Mouse (Mus musculus): ENCODE measurements around the gene Hspb1. TPM values are rescaled to one million over a fixed set of nuclear protein-coding genes. Genes with fewer than 3 reads are reported as not detected.
A peak's percentile ranks its signal among the peaks of the same experiment; 100 is the strongest.

Hspb1 gene
- polyA plus RNA-seq, 1 experiment from 2014 or later = 655 TPM

DNA sequence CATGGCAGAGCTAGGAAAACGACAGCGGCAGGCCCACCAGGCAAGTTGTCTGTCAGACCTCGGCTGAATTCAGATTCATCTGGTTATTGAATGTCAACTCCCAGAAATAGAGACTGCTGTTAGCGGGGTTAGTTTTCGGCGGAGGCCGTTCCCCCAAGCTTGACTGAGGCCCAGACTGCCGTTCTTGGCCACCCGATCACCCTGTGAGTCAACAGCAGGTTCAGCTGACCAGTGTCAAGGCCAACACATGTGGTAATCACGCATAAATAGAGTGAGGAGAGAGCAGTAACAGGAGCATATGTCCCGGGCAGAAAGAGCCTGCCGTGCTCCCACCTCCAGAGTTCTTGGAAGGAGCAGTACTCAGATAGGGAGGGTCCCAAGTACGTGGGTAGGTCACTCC lies 19.5 kb downstream of the Hspb1 start:
- Histone ChIP-seq H3K4me1 (peaks cover 47% of the 10 kb centered on the region), H3K27ac (no peak overlapping the region), H3K4me3 (no peak overlapping the region), H3K27me3 (ENCODE audit: insufficient read depth, poor library complexity, severe bottlenecking) (no peaks in the 10 kb centered on the region), H3K9me3 (no peaks in the 10 kb centered on the region), H3K36me3 (peaks cover 56% of the 10 kb centered on the region)
- DNase-seq (ENCODE audit: low spot score) = no peak
- 83% methylated on average over 13 of the region's 13 CpGs for WGBS

DNA sequence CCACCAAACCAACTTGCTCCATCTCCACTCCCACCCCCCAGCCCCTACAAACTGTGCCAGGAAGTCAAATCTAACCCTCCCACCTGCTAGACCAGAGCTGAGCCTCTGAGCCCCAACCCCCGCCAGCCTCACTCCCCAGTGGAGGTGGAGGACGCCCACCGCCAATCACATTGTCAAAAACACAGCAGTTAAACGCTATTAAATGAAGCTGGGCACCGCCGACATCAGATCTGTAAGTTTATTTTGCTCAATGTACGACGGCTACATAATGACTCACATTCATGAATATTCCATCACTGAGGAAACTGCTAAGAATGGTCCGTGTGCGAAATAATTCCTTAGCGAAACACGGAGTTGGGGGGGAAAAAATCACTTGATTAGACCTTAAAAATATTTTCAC lies 20.5 kb downstream of the Hspb1 start:
- no peak overlapping the region for H3K4me3 ChIP-seq
- peaks cover 50% of the 10 kb centered on the region for H3K4me1 ChIP-seq
- no peaks in the 10 kb centered on the region for H3K9me3 ChIP-seq
- 90% methylated on average over 12 of the region's 12 CpGs for WGBS
- no peak for DNase-seq (ENCODE audit: low spot score)
- no peaks in the 10 kb centered on the region for H3K27me3 ChIP-seq (ENCODE audit: insufficient read depth, poor library complexity, severe bottlenecking)
- H3K27ac ChIP-seq = no peak overlapping the region
- H3K36me3 ChIP-seq = peaks cover 64% of the 10 kb centered on the region

DNA sequence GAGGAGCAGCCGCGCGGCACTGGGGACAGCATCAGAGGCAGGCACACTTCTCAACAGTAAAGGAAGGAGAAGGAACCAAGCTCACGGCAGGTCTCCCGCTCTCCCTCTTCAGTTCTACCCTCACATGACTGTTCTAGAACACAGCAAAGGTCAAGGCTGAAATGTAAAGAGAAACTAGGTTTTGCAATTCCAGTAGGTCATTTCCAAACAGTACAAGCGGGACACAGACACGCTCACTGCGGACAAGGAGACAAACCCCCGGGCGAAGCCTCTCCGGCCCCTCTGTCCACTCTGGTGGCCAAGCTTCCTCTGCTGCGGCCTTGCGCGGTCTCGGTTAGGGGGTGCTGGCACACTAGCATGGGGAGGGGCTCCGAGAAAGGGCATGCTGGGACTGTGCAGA lies 21.3 kb downstream of the Hspb1 start:
- Histone ChIP-seq H3K4me3 (no peak overlapping the region), H3K36me3 (peaks cover 71% of the 10 kb centered on the region), H3K9me3 (no peaks in the 10 kb centered on the region), H3K4me1 (peaks cover 53% of the 10 kb centered on the region), H3K27me3 (ENCODE audit: insufficient read depth, poor library complexity, severe bottlenecking) (no peaks in the 10 kb centered on the region), H3K27ac (no peak overlapping the region)
- DNase-seq (ENCODE audit: low spot score) = no peak
- WGBS = 93% methylated on average over 16 of the region's 16 CpGs

DNA sequence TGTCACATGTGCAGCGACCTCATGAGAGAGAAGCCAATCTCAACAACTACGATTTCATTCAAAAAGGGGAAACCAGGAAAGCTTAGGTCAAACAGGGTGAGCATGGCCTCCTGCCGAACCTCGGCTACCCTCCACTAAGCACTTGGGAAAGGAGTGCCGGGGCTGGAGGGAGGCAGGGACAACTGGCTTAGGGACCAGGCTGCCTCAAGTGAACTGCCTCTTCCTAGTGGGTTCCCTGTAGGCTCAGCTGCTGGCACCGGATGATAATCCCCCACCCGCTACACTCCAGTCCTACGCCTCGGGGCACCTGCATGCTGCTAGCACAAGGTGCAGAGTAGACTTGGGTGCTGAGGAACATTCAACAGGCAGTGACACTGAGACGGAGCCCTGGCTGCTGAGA lies 21.9 kb downstream of the Hspb1 start:
- H3K9me3 ChIP-seq = no peaks in the 10 kb centered on the region
- WGBS = 89% methylated on average over 10 of the region's 10 CpGs
- no peak overlapping the region for H3K4me3 ChIP-seq
- no peak overlapping the region for H3K27ac ChIP-seq
- H3K4me1 ChIP-seq = peaks cover 53% of the 10 kb centered on the region
- no peaks in the 10 kb centered on the region for H3K27me3 ChIP-seq (ENCODE audit: insufficient read depth, poor library complexity, severe bottlenecking)
- DNase-seq (ENCODE audit: low spot score) = no peak
- peaks cover 73% of the 10 kb centered on the region for H3K36me3 ChIP-seq

DNA sequence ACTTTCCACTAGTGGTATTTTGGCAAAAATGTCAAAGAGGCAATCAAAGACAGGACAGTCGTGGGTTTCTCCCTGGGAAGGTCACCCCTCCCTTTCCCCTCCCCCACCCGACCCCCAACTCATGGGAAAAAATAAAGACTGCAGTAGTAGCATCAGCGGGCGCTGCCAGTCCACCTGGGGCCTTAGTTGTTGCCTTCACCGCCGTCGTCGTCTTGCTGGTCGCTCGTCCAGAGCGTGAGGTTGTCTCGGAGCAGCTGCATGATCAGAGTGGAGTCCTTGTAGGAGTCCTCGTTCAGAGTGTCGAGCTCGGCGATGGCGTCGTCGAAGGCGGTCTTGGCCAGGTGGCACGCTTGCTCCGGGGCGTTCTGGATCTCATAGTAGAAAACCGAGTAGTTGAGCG lies 23.1 kb downstream of the Hspb1 start:
- H3K27me3 ChIP-seq (ENCODE audit: insufficient read depth, poor library complexity, severe bottlenecking) = no peaks in the 10 kb centered on the region
- no peak overlapping the region for H3K4me3 ChIP-seq
- H3K9me3 ChIP-seq = no peaks in the 10 kb centered on the region
- H3K36me3 ChIP-seq = peaks cover 76% of the 10 kb centered on the region
- no peak for DNase-seq (ENCODE audit: low spot score)
- WGBS = 93% methylated on average over 25 of the region's 25 CpGs
- H3K27ac ChIP-seq = no peak overlapping the region
- H3K4me1 ChIP-seq = peaks cover 54% of the 10 kb centered on the region

DNA sequence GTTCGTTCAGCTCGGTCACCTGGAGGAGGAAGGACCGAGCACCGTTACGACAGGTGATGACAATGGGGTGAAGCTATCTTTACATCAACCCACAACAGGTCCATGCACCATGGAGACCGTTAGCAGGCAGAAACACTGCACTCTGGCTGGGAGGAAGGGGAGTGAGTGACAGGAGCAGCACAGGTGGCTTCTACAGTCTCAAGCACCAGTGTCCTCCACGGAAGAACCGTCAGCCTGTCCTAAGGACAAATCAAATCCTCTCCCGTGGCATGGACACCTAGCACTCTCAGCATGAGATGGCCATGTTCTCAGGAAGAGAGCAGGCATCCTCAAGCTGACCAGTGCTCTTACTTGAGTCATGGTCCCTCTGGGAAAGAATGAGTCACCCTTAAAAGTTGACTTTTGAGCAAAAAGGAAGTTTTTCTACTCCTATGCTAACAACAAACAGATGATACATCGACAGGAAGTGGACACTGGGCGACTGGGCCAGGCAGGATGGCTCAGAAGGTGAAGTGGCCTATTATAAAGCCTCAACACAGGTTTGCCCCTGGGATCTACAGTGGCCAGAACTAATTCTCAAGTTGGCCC lies 24.0 kb downstream of the Hspb1 start:
- peaks cover 81% of the 10 kb centered on the region for H3K36me3 ChIP-seq
- WGBS = 83% methylated on average over 11 of the region's 11 CpGs
- DNase-seq (ENCODE audit: low spot score) = no peak
- H3K9me3 ChIP-seq = no peaks in the 10 kb centered on the region
- H3K4me1 ChIP-seq = peaks cover 53% of the 10 kb centered on the region
- no peaks in the 10 kb centered on the region for H3K27me3 ChIP-seq (ENCODE audit: insufficient read depth, poor library complexity, severe bottlenecking)
- H3K27ac ChIP-seq = no peak overlapping the region
- no peak overlapping the region for H3K4me3 ChIP-seq

DNA sequence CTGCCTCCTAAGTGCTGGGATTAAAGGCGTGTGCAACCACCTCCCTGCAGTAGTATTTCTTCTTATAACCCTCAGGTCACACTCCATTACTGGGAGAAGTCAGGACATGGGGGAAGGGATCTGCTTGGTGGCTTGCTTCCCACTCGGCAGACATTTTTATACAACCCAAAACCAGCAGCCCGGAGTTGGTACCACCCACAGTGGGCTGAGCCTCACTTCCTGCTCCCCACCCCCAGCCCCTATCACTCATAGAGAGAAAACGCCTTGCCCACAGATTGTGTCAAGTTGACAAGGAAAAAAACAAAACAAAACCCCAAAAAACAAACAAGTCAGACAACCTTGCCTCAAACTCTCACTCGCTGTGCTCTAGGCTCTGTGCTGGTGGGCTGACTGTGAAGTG lies 25.5 kb downstream of the Hspb1 start:
- 68% methylated on average over 5 of the region's 5 CpGs for WGBS
- peaks cover 49% of the 10 kb centered on the region for H3K4me1 ChIP-seq

DNA sequence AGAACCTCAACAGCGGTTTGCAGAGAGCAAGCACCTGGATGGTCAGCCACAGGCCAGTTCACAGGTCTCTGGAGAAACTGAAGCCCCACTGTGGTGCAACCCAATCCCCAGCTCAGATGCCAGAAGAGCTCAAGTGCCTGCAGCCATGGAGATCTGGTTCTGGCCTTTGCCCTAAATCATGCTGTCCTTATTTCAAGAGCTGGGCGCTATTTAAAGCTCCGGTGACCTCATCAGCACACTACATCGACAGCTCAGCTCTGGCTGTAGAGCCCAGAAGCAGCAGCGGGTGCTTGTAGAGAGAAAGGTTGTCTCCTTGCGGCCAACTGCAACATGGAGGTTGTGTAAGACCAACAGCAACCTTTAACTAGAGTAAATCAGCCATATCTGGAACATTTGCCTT lies 26.4 kb downstream of the Hspb1 start:
- Histone ChIP-seq H3K9me3 (no peaks in the 10 kb centered on the region), H3K27me3 (ENCODE audit: insufficient read depth, poor library complexity, severe bottlenecking) (no peaks in the 10 kb centered on the region), H3K36me3 (peaks cover 88% of the 10 kb centered on the region), H3K4me1 (peaks cover 45% of the 10 kb centered on the region), H3K4me3 (peak overlapping the region; percentile 37), H3K27ac (peak overlapping the region; percentile 69)
- DNase-seq (ENCODE audit: low spot score) = peak; percentile 90
- 37% methylated on average over 6 of the region's 6 CpGs for WGBS

More for the DNA sequence above, 25.5 kb downstream of the Hspb1 start:
- Histone ChIP-seq H3K9me3 (no peaks in the 10 kb centered on the region), H3K4me3 (no peak overlapping the region), H3K27ac (peak overlapping the region; percentile 69; the same call in 1 of the 2 replicates), H3K36me3 (peaks cover 84% of the 10 kb centered on the region), H3K27me3 (ENCODE audit: insufficient read depth, poor library complexity, severe bottlenecking) (no peaks in the 10 kb centered on the region)
- no peak for DNase-seq (ENCODE audit: low spot score)

DNA sequence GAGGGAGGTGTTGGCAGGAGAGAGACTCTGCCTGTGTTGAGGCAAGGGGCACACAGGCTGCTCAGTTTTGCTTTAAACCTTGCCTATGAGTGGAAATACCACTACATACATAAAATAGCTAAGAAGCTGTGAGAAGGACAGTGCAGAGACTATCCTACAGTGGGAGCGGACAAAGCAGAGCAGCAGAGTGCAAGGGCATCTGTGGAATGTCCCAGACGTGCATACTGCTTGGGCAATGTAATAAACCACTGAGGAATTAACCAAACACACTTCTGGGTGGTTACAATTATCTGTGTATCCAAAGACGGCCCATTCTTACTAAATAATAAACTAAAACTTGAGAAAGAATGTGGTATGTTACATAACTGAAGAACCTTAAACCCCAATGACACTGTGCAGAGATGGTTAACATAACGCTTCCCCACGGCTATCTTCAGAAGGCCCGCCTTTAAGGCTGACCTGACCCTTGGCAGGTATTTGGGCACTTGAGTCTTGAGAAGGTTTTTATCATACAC lies 28.4 kb downstream of the Hspb1 start:
- H3K36me3 ChIP-seq = peaks cover 87% of the 10 kb centered on the region
- H3K27ac ChIP-seq = no peak overlapping the region

DNA sequence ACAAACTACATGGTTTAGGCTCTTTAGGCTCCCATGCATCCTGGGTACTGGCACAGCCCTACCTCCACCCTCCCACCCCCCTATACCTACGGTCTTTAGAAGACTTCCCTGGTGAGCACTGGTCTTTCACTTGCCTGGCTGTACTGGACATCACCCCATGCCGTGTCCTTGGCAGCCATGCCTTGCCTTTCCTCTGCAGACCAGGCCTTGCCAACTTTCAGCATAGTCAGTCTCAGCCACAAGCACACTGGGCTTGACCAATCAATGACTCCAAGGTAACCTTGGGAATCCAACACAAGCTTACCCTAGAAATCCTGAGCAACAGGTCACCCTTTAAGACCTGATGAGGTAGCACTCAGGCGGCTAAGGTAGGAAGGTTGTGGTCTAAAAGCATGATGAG lies 28.9 kb downstream of the Hspb1 start:
- Histone ChIP-seq H3K36me3 (peaks cover 87% of the 10 kb centered on the region), H3K27ac (no peak overlapping the region), H3K27me3 (ENCODE audit: insufficient read depth, poor library complexity, severe bottlenecking) (no peaks in the 10 kb centered on the region), H3K4me3 (no peak overlapping the region), H3K9me3 (no peaks in the 10 kb centered on the region), H3K4me1 (peaks cover 37% of the 10 kb centered on the region)
- WGBS = 88% methylated on average over 3 of the region's 3 CpGs
- no peak for DNase-seq (ENCODE audit: low spot score)

More for the DNA sequence above, 28.4 kb downstream of the Hspb1 start:
- 79% methylated on average over 6 of the region's 6 CpGs for whole genome bisulfite sequencing
- H3K27me3 ChIP-seq (ENCODE audit: insufficient read depth, poor library complexity, severe bottlenecking) = no peaks in the 10 kb centered on the region
- H3K4me3 ChIP-seq = no peak overlapping the region
- no peak for DNase-seq (ENCODE audit: low spot score)
- H3K9me3 ChIP-seq = no peaks in the 10 kb centered on the region
- peaks cover 37% of the 10 kb centered on the region for H3K4me1 ChIP-seq

DNA sequence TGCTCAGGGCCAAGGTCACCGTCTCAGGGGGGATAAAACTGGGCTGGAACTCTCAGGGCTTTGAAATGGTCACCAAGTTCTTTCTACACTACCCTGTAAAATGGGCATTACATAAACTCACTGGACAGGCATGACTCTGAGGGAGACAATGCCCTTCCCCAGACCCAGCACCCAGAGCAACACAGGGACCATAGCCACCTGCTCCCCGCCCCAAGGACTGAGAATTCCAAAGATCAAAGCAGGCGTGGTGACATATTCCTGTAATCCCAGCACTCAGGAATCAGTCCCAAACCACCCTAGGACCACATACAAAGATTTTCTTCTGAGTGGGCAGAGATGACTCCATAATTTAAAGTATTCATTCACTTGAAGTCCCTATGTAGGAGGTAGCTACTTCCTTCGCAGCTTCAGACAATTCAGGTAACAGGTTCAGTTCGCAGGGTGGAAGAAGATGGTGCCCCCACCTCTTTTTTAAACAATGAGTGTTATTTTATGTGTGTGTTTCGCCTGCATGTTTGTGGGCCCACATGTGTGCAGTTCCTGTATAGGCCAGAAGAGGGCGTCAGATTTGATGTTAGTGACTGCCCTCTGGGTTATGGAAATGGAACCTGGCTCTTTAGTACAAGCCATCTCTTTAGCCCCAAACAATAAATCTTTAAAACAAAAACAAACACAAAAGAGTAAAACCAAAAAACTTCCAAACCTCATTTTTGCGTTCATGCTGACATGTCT lies 29.8 kb downstream of the Hspb1 start:
- peaks cover 37% of the 10 kb centered on the region for H3K4me1 ChIP-seq
- H3K36me3 ChIP-seq = peaks cover 87% of the 10 kb centered on the region
- H3K4me3 ChIP-seq = no peak overlapping the region
- no peaks in the 10 kb centered on the region for H3K27me3 ChIP-seq (ENCODE audit: insufficient read depth, poor library complexity, severe bottlenecking)
- WGBS = 89% methylated on average over 8 of the region's 8 CpGs
- DNase-seq (ENCODE audit: low spot score) = no peak
- H3K27ac ChIP-seq = no peak overlapping the region
- H3K9me3 ChIP-seq = no peaks in the 10 kb centered on the region

DNA sequence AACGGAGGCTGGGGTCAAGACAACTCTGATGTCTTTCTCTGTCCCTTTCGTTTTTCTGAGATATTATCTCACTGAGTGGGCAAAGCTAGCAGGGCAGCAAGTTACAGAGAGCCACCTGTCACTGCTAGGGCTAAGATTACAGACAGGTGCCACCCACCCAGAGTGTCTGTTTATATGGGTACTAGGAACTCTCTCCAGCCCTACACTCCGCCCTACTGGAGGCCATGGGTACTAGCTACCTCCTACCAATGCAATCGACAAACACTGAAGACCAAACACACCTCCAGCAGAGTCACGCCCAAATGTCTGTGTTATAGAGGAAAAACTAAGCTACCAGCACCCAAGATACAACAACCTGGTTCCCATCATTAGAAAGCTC lies 30.3 kb downstream of the Hspb1 start:
- 93% methylated on average over 5 of the region's 5 CpGs for WGBS
- Histone ChIP-seq H3K4me3 (no peak overlapping the region), H3K27ac (no peak overlapping the region), H3K4me1 (peaks cover 33% of the 10 kb centered on the region), H3K36me3 (peaks cover 88% of the 10 kb centered on the region), H3K27me3 (ENCODE audit: insufficient read depth, poor library complexity, severe bottlenecking) (no peaks in the 10 kb centered on the region), H3K9me3 (no peaks in the 10 kb centered on the region)
- no peak for DNase-seq (ENCODE audit: low spot score)

DNA sequence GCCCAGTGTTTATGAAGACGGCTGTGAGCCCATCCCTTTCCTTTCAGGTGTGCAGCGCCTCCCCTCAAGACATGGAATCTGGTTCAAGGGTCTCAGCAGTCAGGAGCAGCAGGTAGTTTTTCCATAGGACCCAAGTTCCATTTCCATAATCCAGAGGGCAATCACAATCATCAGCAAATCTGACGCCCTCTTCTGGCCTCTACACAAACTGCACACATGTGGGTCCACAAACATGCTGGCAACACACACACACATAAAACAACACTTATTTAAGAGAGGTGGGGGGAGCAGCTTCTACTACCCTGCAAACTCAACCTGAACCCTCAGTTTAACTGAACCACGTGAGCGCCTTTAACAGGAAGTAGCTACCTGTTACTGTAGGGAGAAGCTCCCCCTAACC lies 30.9 kb downstream of the Hspb1 start:
- 91% methylated on average over 5 of the region's 5 CpGs for WGBS
- H3K36me3 ChIP-seq = peaks cover 88% of the 10 kb centered on the region

More for the DNA sequence above, 30.9 kb downstream of the Hspb1 start:
- no peak overlapping the region for H3K4me3 ChIP-seq
- no peak overlapping the region for H3K27ac ChIP-seq
- no peaks in the 10 kb centered on the region for H3K27me3 ChIP-seq (ENCODE audit: insufficient read depth, poor library complexity, severe bottlenecking)
- H3K4me1 ChIP-seq = peaks cover 28% of the 10 kb centered on the region
- no peak for DNase-seq (ENCODE audit: low spot score)
- no peaks in the 10 kb centered on the region for H3K9me3 ChIP-seq

Measured in heart, embryonic 10.5 days (tissue).